Mouse (Mus musculus) lung, adult 2 months (tissue): Measurements from ENCODE around the gene Arhgap44. TPM values are rescaled to one million over a fixed set of nuclear protein-coding genes. Genes with fewer than 3 reads are reported as not detected.
A peak's percentile ranks its signal among the peaks of the same experiment; 100 is the strongest.

Source experiments
- DNase-seq: peaks from one replicate; pipeline ENCODE4 v3.0.0; 2022
- H3K4me1 ChIP-seq: fragments of 200-500 bp; 2 replicates; pipeline ENCODE4 v1.6.1; 2011; ENCODE audit warnings: low read length; ENCODE audit not compliant: control insufficient read depth, insufficient read depth
- H3K4me3 ChIP-seq: fragments of 200-500 bp; replicated peaks from 2 replicates; pipeline ENCODE3; 2011; ENCODE audit warnings: low read depth, mild to moderate bottlenecking, control low read depth, low read length; ENCODE audit errors: extremely low read depth
- CTCF ChIP-seq: fragments of 200-500 bp; IDR thresholded peaks from 2 replicates; pipeline ENCODE4 v1.5.1; 2011; ENCODE audit warnings: mild to moderate bottlenecking, low read length, control low read depth; ENCODE audit not compliant: insufficient read depth
- POLR2A ChIP-seq: fragments of 200-500 bp; IDR thresholded peaks from 2 replicates; pipeline ENCODE4 v1.6.1; 2011; ENCODE audit warnings: low read depth, mild to moderate bottlenecking, control low read depth, low read length, borderline replicate concordance; ENCODE audit errors: extremely low read depth
- WGBS: fragments of 180-500 bp; shearing (Covaris S2); methylation state at CpG from one replicate; pipeline ENCODE4 v1.1.7; 2018; 5-methylcytosine and 5-hydroxymethylcytosine counted together
- polyA plus RNA-seq: library from polyadenylated mRNA; depleted of rRNA; stranded (reverse); fragments of >200 nt; gene quantifications from 2 replicates; pipeline ENCODE4 v1.2.3, GENCODE M21; 2012

Gene Arhgap44
- polyA plus RNA-seq, 1 experiment: 32.6 TPM

DNA sequence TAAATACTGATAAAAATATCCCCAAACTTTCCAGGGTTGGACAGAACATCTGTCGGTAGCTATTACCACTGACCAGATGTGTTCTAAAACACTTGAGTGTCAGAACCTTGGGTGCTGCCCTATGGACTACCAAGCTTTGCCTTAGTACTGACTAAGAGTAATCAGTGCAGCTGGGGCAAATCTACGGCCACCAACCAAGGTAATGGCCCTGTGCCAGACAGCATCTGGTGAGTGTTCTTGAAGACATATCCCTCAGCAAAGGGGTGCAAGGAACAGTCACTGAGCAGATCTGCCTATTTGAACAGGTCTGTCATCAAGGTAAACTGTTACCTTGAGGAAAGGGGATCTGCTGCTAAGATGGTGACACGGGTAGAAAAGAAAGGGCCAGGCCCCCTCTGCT lies 157.9 kb downstream of the Arhgap44 start:
- WGBS: 62% methylated on average over 3 of the region's 3 CpGs
- no peaks in the 10 kb centered on the region for H3K4me1 ChIP-seq
- no peak overlapping the region for H3K4me3 ChIP-seq
- TF ChIP-seq CTCF: no peak
- DNase-seq: no peak

DNA sequence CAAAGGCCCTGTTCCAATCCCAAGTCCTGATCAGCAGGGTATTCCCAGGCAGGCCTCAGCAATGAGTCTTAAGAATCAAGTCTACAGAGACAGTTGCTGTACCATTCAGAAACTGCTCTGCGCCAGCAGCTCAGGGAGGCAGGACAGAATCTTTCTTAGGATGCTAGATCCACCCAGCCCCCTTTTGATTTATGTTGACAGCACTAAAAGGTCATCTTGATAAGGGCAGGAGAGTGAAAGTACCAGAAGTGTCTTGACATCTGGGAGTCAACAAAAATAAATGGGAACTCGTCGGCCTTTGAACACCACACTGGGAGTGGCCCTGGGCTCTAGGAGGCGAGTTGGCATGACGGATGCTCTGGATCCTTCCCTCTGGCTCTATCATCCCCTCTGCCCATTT lies 159.2 kb downstream of the Arhgap44 start:
- no peak for TF ChIP-seq POLR2A
- no peak for TF ChIP-seq CTCF
- WGBS: 60% methylated on average over 5 of the region's 5 CpGs
- DNase-seq: no peak
- no peak overlapping the region for H3K4me3 ChIP-seq
- no peaks in the 10 kb centered on the region for H3K4me1 ChIP-seq

DNA sequence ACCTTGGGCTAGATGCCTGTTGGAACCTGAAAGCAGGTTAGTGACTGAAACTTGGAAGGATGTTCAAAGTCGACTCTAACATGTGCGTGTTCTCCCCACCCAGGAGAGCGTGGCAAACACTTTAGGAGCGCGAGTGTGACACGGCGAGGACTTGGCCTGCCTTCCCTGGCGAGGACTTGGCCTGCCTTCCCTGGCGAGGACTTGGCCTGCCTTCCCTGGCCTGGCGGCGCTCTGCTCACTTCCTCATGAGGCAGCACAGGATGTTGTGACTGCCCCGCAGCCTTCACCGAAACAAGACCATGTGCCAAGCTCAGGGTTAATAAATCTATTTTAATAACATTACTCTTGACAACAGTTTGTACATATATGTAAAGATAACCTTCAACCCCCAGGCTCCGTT lies 161.0 kb downstream of the Arhgap44 start:
- H3K4me3 ChIP-seq: no peak overlapping the region
- DNase-seq: no peak
- no peak for TF ChIP-seq CTCF
- no peaks in the 10 kb centered on the region for H3K4me1 ChIP-seq
- WGBS: 67% methylated on average over 14 of the region's 14 CpGs

DNA sequence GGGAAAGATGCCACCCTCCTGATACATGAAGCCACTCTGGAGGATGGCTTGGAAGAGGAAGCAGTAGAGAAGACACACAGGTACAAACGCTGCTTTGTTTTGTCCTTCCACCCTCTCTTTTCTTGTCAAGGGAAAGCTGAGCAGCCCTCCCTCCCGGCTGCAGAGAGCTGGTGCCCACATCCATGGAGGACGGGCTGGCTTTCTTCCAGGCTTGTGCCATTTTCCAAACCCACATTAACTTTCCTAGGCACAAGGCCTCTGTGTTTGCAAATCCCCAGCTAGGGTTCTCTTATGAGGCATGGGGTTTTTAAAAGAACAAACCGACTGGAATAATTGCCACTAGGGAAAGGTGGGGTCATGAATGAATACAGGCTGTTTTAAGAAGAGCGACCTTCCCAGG lies 163.1 kb downstream of the Arhgap44 start:
- 87% methylated on average over 5 of the region's 5 CpGs for WGBS
- TF ChIP-seq CTCF (no peak), POLR2A (no peak)
- Histone ChIP-seq H3K4me1 (no peaks in the 10 kb centered on the region), H3K4me3 (no peak overlapping the region)
- no peak for DNase-seq

DNA sequence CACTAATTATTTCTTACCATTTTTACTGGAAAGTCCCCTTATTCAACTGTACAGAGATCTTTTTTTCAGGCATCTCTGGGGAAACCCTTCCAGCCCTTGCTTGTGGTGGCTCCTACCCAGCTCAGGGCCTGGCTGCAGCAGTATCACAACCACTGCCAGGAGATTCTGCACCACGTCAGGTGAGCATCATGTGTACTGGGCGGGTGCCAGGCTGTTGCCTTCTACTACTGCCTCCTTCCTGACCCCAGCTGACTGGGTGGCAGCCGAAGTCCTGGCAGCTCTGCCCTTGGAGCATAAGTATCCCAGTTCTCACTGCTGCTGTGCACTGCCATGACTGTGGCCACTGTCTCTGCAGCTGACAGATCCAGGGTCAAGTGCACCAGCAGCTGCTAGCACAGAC lies 164.3 kb downstream of the Arhgap44 start:
- 84% methylated on average over 3 of the region's 3 CpGs for WGBS
- DNase-seq: no peak
- H3K4me1 ChIP-seq: no peaks in the 10 kb centered on the region
- TF ChIP-seq POLR2A (no peak), CTCF (no peak)
- no peak overlapping the region for H3K4me3 ChIP-seq

DNA sequence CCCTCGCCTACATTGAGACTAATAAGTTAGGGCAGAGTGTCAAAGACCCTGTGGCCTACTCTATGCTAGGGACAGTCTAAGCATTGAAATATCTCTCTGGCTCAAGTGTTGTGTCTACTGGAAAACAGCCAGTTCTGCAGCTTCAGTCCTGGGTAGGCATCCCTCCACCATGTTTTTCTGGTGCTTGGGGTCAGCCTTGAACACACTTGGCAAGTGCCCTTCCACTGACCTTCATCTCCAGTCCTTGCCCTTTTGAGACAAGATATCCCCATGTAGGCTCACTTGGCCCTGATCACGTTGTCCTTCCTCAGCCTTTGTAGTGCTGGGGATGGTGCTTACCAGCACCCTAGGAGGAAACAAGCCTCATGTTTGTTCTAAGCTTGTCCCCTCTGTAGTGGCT lies 174.2 kb downstream of the Arhgap44 start:
- Histone ChIP-seq H3K4me1 (no peaks in the 10 kb centered on the region), H3K4me3 (no peak overlapping the region)
- TF ChIP-seq POLR2A: no peak
- TF ChIP-seq CTCF: no peak
- no peak for DNase-seq
- WGBS: 89% methylated on average over 2 of the region's 2 CpGs

DNA sequence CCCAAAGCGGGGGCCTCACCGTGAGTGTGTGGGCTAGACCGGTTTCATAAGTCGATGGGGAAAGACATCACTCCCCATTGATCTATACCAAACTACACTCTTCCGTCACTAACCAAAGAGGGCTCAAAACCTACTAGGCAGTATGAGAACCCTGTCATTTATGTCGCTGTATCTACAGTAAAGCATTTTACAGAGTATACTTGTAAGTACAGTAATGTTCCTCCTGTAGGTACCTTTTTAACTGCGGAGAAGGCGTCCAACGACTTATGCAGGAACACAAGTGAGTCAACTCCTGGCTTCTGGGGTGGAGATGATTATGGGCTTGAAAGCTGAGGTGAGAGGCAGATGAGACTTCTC lies 183.3 kb downstream of the Arhgap44 start:
- WGBS: 15% methylated on average over 9 of the region's 9 CpGs
- no peak for DNase-seq
- TF ChIP-seq CTCF (no peak), POLR2A (no peak)
- Histone ChIP-seq H3K4me1 (peaks cover 8% of the 10 kb centered on the region), H3K4me3 (peak overlapping the region; percentile 77)

DNA sequence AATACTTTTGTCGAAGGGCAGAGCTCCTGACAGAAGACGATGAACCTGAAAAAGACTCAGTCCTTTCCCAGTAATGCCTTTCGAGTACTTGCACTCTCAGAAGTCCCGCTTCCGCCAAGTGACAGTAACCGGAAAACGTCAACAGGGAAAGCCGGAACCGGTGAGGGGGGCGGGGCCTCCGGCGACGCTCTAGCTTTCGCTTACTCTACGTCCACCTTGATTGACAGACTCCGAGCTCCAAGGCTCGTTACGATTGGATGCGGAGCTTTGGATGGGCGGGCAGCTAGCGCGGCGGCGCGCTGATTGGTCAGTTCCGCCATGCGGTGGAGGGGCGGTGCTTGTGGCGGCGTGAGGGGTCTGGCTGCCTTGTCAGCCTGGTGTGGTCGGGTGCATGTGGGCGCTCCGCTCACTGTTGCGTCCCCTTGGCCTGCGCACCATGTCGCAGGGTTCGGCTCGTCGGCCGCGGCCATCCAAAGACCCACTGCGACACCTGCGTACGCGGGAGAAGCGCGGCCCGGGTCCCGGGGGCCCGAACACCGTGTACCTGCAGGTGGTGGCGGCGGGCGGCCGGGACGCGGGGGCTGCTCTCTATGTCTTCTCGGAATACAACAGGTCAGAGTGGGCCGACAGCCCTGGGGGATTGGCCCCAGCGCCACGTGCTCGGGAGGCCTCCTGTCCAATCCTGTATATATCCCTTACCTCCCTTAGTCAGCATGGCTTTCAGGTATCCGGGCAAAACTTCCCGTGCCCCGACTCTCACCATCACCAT lies 183.9 kb downstream of the Arhgap44 start, which contains the start of gene Elac2:
TSS of gene Elac2 (plus strand) at position 319 of the 769 bp plus-strand sequence.
- peak within 1 kb of the TSS; percentile 77 for H3K4me3 ChIP-seq
- no peak for TF ChIP-seq CTCF
- TF ChIP-seq POLR2A: peak; percentile 80; the same call in 1 of the 2 replicates
- peaks cover 8% of the 10 kb centered on the region for H3K4me1 ChIP-seq
- under 1% methylated on average over 65 of the region's 65 CpGs for WGBS
- DNase-seq: peak; percentile 95

DNA sequence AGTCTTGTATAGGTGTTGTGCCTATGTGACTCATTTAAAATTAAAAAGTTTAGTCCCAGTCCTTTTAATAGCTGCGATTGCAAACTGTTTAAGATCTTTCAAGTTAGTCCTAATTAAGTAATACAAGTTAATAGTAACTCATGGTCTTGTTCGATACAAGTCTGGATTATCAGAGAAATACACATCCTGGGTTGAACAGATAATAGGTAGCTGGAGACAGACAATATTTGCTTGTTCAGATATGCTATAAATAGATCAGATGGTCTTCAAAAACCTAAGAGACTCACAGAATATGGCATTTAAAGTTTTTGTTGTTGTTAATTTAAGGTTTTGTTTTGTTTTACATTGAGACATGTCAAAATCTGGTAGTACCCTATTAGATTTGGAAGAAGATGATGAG lies 190.3 kb downstream of the Arhgap44 start:
- Histone ChIP-seq H3K4me3 (no peak overlapping the region), H3K4me1 (no peaks in the 10 kb centered on the region)
- 71% methylated on average over 2 of the region's 2 CpGs for WGBS
- no peak for DNase-seq
- no peak for TF ChIP-seq POLR2A
- no peak for TF ChIP-seq CTCF

DNA sequence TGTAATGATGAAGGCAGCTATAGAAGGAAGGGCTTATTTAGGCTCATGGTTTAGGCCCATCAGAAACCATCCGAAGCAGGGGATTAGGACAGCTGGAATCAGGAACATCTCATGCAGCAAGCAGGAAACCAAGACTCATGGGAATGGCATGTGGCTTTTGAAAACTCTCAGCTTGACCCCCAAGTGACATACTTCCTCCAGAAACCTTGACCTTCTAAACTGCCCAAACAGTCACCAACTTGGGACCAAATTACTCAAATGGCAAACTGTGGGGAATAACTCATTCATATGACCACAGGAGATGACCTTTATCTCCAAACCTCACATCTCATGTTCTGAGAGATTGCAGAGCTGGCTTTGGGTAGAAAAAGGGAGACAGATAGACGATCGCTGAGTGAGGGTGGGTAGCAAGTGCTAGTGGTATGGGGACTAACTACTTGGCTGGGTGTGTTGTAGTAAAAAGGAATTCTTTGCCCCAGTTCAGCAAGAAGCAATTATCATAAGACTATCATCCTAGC lies 191.2 kb downstream of the Arhgap44 start:
- DNase-seq: no peak
- Histone ChIP-seq H3K4me3 (no peak overlapping the region), H3K4me1 (no peaks in the 10 kb centered on the region)
- WGBS: 55% methylated on average over 3 of the region's 3 CpGs
- no peak for TF ChIP-seq POLR2A
- no peak for TF ChIP-seq CTCF

DNA sequence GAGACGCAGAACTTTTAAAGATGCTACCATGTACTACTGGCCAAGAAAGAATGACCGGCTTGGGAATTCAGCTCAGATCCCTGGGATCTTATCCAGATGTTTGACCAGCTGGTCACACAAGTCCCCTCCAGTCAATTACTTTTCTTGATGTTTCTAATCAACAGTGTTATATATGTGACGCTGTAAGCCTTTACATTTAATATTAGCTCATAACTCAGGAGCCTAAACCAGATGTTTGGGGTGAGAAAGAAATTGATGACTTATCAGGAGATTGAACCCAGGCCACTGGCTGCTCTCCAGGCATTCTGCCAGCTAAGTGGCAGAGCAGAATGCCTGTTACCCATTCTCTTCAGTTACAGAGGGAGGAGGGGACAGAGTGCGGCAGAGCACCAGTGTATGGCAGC lies 193.8 kb downstream of the Arhgap44 start:
- Histone ChIP-seq H3K4me3 (no peak overlapping the region), H3K4me1 (no peaks in the 10 kb centered on the region)
- 48% methylated on average over 4 of the region's 4 CpGs for WGBS
- no peak for DNase-seq
- no peak for TF ChIP-seq POLR2A
- TF ChIP-seq CTCF: no peak
